Mouse (Mus musculus) gastrocnemius, adult 18-20 months (tissue): ENCODE data around the gene Kdm5c. TPM values are rescaled to one million over a fixed set of nuclear protein-coding genes. Genes with fewer than 3 reads are reported as not detected.
A peak's percentile ranks its signal among the peaks of the same experiment; 100 is the strongest.
"Not testable (repeated sequence)": the region's sequence is repeated elsewhere in the genome, so short reads cannot be mapped to it uniquely, and the experiment has no call there.

ENCODE experiments used
- DNase-seq: peaks from one replicate; pipeline ENCODE4 v3.0.0; 2021; ENCODE audit warnings: low spot score
- long read RNA-seq, 2 experiments: library from polyadenylated mRNA; stranded (forward); transcript quantifications; one replicate each; pipeline ENCODE4 v2.0.0; 2021
- total RNA-seq, 2 experiments: library from RNA; stranded (reverse); gene quantifications; 2 replicates each; pipeline ENCODE4 v1.2.3; 2021

The Kdm5c gene
- 10 to 100 TPM; 19.7 to 26.2 TPM for total RNA-seq
- long read RNA-seq, experiment 1, full-length matches to known transcripts: 6 of 14 reads
- long read RNA-seq, experiment 1, partial matches to known transcripts: 4 of 14 reads
- long read RNA-seq, experiment 1, other reads (novel, unspliced or antisense): 4 of 14 reads
- long read RNA-seq, experiment 2, full-length matches to known transcripts: 7 of 17 reads
- long read RNA-seq, experiment 2, partial matches to known transcripts: 9 of 17 reads
- long read RNA-seq, experiment 2, other reads (novel, unspliced or antisense): 1 of 17 reads

GRCm38 (mm10) chrX:152232781-152233763 is at the start of gene Kdm5c:
Gene Kdm5c, plus strand, starts transcription at chrX:152233020.
- DNase-seq: peak; percentile 93

- DNase-seq: no peak
These were observed 45.7 kb upstream of the Kdm5c start for GRCm38 (mm10) chrX:152187151-152187550.

- no peak for DNase-seq
These were observed 41.6 kb upstream of the Kdm5c start for GRCm38 (mm10) chrX:152191266-152191665.

GRCm38 (mm10) chrX:152197814-152198648 is 34.8 kb upstream of the Kdm5c start:
- no peak for DNase-seq

GRCm38 (mm10) chrX:152201737-152202421 is 30.9 kb upstream of the Kdm5c start:
- DNase-seq: no peak

- no peak for DNase-seq
These were observed 30.3 kb upstream of the Kdm5c start for GRCm38 (mm10) chrX:152202422-152203103.

- DNase-seq: no peak
These were observed 29.6 kb upstream of the Kdm5c start for GRCm38 (mm10) chrX:152203247-152203646.

- DNase-seq: no peak
These were observed 27.3 kb upstream of the Kdm5c start for GRCm38 (mm10) chrX:152205486-152205885.

GRCm38 (mm10) chrX:152214703-152215102 is 18.1 kb upstream of the Kdm5c start:
- DNase-seq: no peak

GRCm38 (mm10) chrX:152218529-152218928 is 14.3 kb upstream of the Kdm5c start:
- DNase-seq: no peak

GRCm38 (mm10) chrX:152221721-152222120 is 11.1 kb upstream of the Kdm5c start:
- no peak for DNase-seq

- DNase-seq: no peak
These were observed 10.6 kb upstream of the Kdm5c start for GRCm38 (mm10) chrX:152222226-152222625.

GRCm38 (mm10) chrX:152223313-152223712 is 9.5 kb upstream of the Kdm5c start:
- no peak for DNase-seq

- DNase-seq: no peak
These were observed 8.5 kb upstream of the Kdm5c start for GRCm38 (mm10) chrX:152224280-152224679.

- DNase-seq: no peak
These were observed 1.3 kb downstream of the Kdm5c start for GRCm38 (mm10) chrX:152234125-152234524.

GRCm38 (mm10) chrX:152235758-152236157 is 2.9 kb downstream of the Kdm5c start:
- no peak for DNase-seq

- DNase-seq: not testable (repeated sequence)
These were observed 10.3 kb downstream of the Kdm5c start for GRCm38 (mm10) chrX:152243140-152243539.

GRCm38 (mm10) chrX:152244492-152245189 is 11.8 kb downstream of the Kdm5c start:
- no peak for DNase-seq

GRCm38 (mm10) chrX:152271189-152271588 is 38.4 kb downstream of the Kdm5c start:
- DNase-seq: no peak

- DNase-seq: no peak
These were observed 46.6 kb downstream of the Kdm5c start for GRCm38 (mm10) chrX:152279384-152279783.
